Mouse (Mus musculus): ENCODE data around the gene Kcna10. TPM values are rescaled to one million over a fixed set of nuclear protein-coding genes. Genes with fewer than 3 reads are reported as not detected.

Gene Kcna10
- total and polyA plus RNA-seq, 3 experiments, result not detected

GRCm38 (mm10) chr3:107225820-107226219, 43.0 kb downstream of the Kcna10 start (continued):
- TF ChIP-seq GABPA (IDR thresholded peaks at IDR 0.05; ENCODE audit: low read depth, low read length), result no peak

GRCm38 (mm10) chr3:107229221-107229620, 46.4 kb downstream of the Kcna10 start:
- Histone ChIP-seq H3K27me3 (ENCODE audit: control insufficient read depth in 1 of 2, insufficient read depth in 2 of 2, low read length in 2 of 2) (no peaks in the 10 kb centered on the region), H3K79me2 (ENCODE audit: control insufficient read depth, insufficient read depth, low read length, poor library complexity) (no peaks in the 10 kb centered on the region), H3K36me3 (ENCODE audit: control insufficient read depth in 1 of 2, insufficient read depth in 2 of 2, low read length in 2 of 2) (no peaks in the 10 kb centered on the region), H3K4me3 (ENCODE audit: control insufficient read depth in 1 of 2, insufficient read depth in 1 of 2, low read depth in 2 of 2, low read length in 2 of 2) (no peak overlapping the region), H3K9me3 (replicated peaks; ENCODE audit: insufficient read depth, low read length) (no peaks in the 10 kb centered on the region), H3K27ac (ENCODE audit: control insufficient read depth, low read depth, low read length) (no peak overlapping the region), H3K9ac (ENCODE audit: control insufficient read depth, low read depth, low read length, poor library complexity, severe bottlenecking) (no peak overlapping the region), H3K4me1 (ENCODE audit: control insufficient read depth in 1 of 2, insufficient read depth in 2 of 2, low read length in 2 of 2) (no peaks in the 10 kb centered on the region)
- TF ChIP-seq BHLHE40 (IDR thresholded peaks at IDR 0.05; ENCODE audit: borderline replicate concordance, low read depth, low read length), result no peak
- TF ChIP-seq GABPA (IDR thresholded peaks at IDR 0.05; ENCODE audit: low read depth, low read length), result no peak
- TF ChIP-seq HCFC1 (IDR thresholded peaks at IDR 0.05; ENCODE audit: low read depth, low read length), result no peak
- TF ChIP-seq ELF1 (IDR thresholded peaks at IDR 0.05; ENCODE audit: low read depth, low read length), result no peak
- TF ChIP-seq MAFK (IDR thresholded peaks at IDR 0.05; ENCODE audit: borderline replicate concordance, low read depth, low read length), result no peak
- TF ChIP-seq JUND (IDR thresholded peaks at IDR 0.05; ENCODE audit: low read depth, low read length), result no peak
- no peak for TF ChIP-seq TAL1 (IDR thresholded peaks at IDR 0.05; ENCODE audit: low read length)
- DNase-seq (ENCODE audit: low read depth, low spot score), result no peak

GRCm38 (mm10) chr3:107229822-107230221, 47.0 kb downstream of the Kcna10 start:
- Histone ChIP-seq H3K36me3 (ENCODE audit: control insufficient read depth in 1 of 2, insufficient read depth in 2 of 2, low read length in 2 of 2) (no peaks in the 10 kb centered on the region), H3K79me2 (ENCODE audit: control insufficient read depth, insufficient read depth, low read length, poor library complexity) (no peaks in the 10 kb centered on the region), H3K4me3 (ENCODE audit: control insufficient read depth in 1 of 2, insufficient read depth in 1 of 2, low read depth in 2 of 2, low read length in 2 of 2) (no peak overlapping the region), H3K4me1 (ENCODE audit: control insufficient read depth in 1 of 2, insufficient read depth in 2 of 2, low read length in 2 of 2) (no peaks in the 10 kb centered on the region), H3K9me3 (replicated peaks; ENCODE audit: insufficient read depth, low read length) (no peaks in the 10 kb centered on the region), H3K9ac (ENCODE audit: control insufficient read depth, low read depth, low read length, poor library complexity, severe bottlenecking) (no peak overlapping the region), H3K27me3 (ENCODE audit: control insufficient read depth in 1 of 2, insufficient read depth in 2 of 2, low read length in 2 of 2) (no peaks in the 10 kb centered on the region), H3K27ac (ENCODE audit: control insufficient read depth, low read depth, low read length) (no peak overlapping the region)
- TF ChIP-seq SIN3A (IDR thresholded peaks at IDR 0.05; ENCODE audit: low read length) (no peak), ZC3H11A (IDR thresholded peaks at IDR 0.05; ENCODE audit: low read depth, low read length) (no peak), ELF1 (IDR thresholded peaks at IDR 0.05; ENCODE audit: low read depth, low read length) (no peak), MYB (IDR thresholded peaks at IDR 0.05; ENCODE audit: low read depth, low read length) (no peak), CHD2 (IDR thresholded peaks at IDR 0.05; ENCODE audit: low read length) (no peak)
- DNase-seq (ENCODE audit: low read depth, low spot score), result no peak

GRCm38 (mm10) chr3:107230527-107230926, 47.7 kb downstream of the Kcna10 start, which contains the start of gene A630076J17Rik:
Gene A630076J17Rik, plus strand, starts transcription at chr3:107230614.
- Histone ChIP-seq H3K4me3 (ENCODE audit: control insufficient read depth in 1 of 2, insufficient read depth in 1 of 2, low read depth in 2 of 2, low read length in 2 of 2) (no peak within 1 kb of the TSS), H3K79me2 (ENCODE audit: control insufficient read depth, insufficient read depth, low read length, poor library complexity) (no peaks in the 10 kb centered on the region), H3K9ac (ENCODE audit: control insufficient read depth, low read depth, low read length, poor library complexity, severe bottlenecking) (no peak within 1 kb of the TSS), H3K4me1 (ENCODE audit: control insufficient read depth in 1 of 2, insufficient read depth in 2 of 2, low read length in 2 of 2) (no peaks in the 10 kb centered on the region), H3K9me3 (replicated peaks; ENCODE audit: insufficient read depth, low read length) (no peaks in the 10 kb centered on the region), H3K36me3 (ENCODE audit: control insufficient read depth in 1 of 2, insufficient read depth in 2 of 2, low read length in 2 of 2) (no peaks in the 10 kb centered on the region), H3K27ac (ENCODE audit: control insufficient read depth, low read depth, low read length) (no peak within 1 kb of the TSS), H3K27me3 (ENCODE audit: control insufficient read depth in 1 of 2, insufficient read depth in 2 of 2, low read length in 2 of 2) (no peaks in the 10 kb centered on the region)
- DNase-seq (ENCODE audit: low read depth, low spot score), result no peak
- TF ChIP-seq SIN3A (IDR thresholded peaks at IDR 0.05; ENCODE audit: low read length) (no peak), CHD2 (IDR thresholded peaks at IDR 0.05; ENCODE audit: low read length) (no peak), RAD21 (IDR thresholded peaks at IDR 0.05; ENCODE audit: low read depth, low read length) (no peak), HCFC1 (IDR thresholded peaks at IDR 0.05; ENCODE audit: low read depth, low read length) (no peak), SMC3 (IDR thresholded peaks at IDR 0.05; ENCODE audit: low read depth, low read length) (no peak), MYB (IDR thresholded peaks at IDR 0.05; ENCODE audit: low read depth, low read length) (no peak), ZMIZ1 (IDR thresholded peaks at IDR 0.05; ENCODE audit: low read depth, low read length) (no peak), EP300 (IDR thresholded peaks at IDR 0.05; ENCODE audit: low read depth in 1 of 2, low read length in 2 of 2) (no peak), RCOR1 (IDR thresholded peaks at IDR 0.05; ENCODE audit: low read depth, low read length) (no peak), NELFE (IDR thresholded peaks at IDR 0.05; ENCODE audit: low read depth, low read length) (no peak), POLR2AphosphoS5 (IDR thresholded peaks at IDR 0.05; ENCODE audit: borderline replicate concordance, low read depth, low read length) (no peak), ZNF384 (IDR thresholded peaks at IDR 0.05; ENCODE audit: low read depth, low read length) (no peak), TCF12 (IDR thresholded peaks at IDR 0.05; ENCODE audit: low read depth, low read length) (no peak), NRF1 (IDR thresholded peaks at IDR 0.05; ENCODE audit: insufficient read depth, low read depth, low read length, poor library complexity, severe bottlenecking) (no peak), POLR2AphosphoS2 (IDR thresholded peaks at IDR 0.05; ENCODE audit: low read length) (no peak), BHLHE40 (IDR thresholded peaks at IDR 0.05; ENCODE audit: borderline replicate concordance, low read depth, low read length) (no peak)
